In the genomic region with DNA sequence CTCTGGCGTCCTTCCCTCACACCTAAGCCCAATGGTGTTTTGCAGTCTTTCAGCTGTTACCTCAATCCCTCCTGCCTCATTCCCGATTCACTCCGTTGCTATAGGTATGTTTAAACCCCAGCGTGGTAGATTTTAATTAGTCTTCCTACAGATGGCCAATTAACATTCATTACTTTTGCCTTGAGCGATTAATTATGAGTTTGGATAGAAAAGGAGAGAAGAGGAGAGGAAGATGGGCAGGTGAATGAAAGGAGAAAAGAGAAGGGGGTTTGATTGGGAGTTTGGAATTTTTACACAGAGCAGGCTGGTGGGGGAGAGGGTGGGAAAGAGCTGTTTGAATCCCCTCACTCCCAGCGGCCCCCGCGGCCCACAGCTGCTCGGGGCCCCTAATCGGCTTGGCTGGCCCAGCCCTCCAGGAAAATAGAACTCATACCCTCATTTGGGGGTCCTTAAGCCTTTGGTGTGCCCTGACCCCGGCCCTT, we compare ENCODE assay signal across 25 mouse cellular contexts. TPM values are rescaled to one million over a fixed set of nuclear protein-coding genes. Genes with fewer than 3 reads are reported as not detected.
DNase-seq lines count a peak whose midpoint lies in the region; ATAC-seq and TF ChIP-seq lines count a peak whose summit lies in the region.
"Had no signal": no experiment of that assay in that cellular context is flagged by ENCODE, and none has a peak within 500 bp of the region (broad histone marks: within the 10 kb centered on the region; RNA-seq: fewer than 3 reads in every experiment).

No protein-coding gene starts in this region.

- ATAC-seq in hindbrain, embryonic 13.5 days (ENCODE audit: low FRiP score), result 0 out of 2 replicates have a peak, but pooled peaks have one; percentile 52
- no peak for ATAC-seq in hindbrain, embryonic 12.5 days (ENCODE audit: low FRiP score)
- ATAC-seq in forebrain, embryonic 11.5 days (replicated peaks; ENCODE audit: low FRiP score), result peak; percentile 88
- peak; percentile 73 for ATAC-seq in hindbrain, embryonic 16.5 days
- ATAC-seq in midbrain, postnatal 0 days (ENCODE audit: low FRiP score), result no peak
- no peak for ATAC-seq in liver, postnatal 0 days
- ATAC-seq: lung, postnatal 0 days had no signal

- no peak overlapping the region for H3K27ac ChIP-seq in hindbrain, embryonic 13.5 days
- no peak overlapping the region for H3K27ac ChIP-seq in hindbrain, embryonic 12.5 days
- peak overlapping the region; percentile 81 for H3K27ac ChIP-seq in forebrain, embryonic 11.5 days (ENCODE audit: low read depth, low read length)
- H3K27ac ChIP-seq in hindbrain, embryonic 16.5 days (ENCODE audit: low read depth, low read length), result peak overlapping the region; percentile 12; the same call in 1 of the 2 replicates
- H3K27ac ChIP-seq in midbrain, postnatal 0 days (ENCODE audit: low read depth, low read length), result no peak overlapping the region
- H3K27ac ChIP-seq in liver, postnatal 0 days (ENCODE audit: low read depth), result no peak overlapping the region
- H3K27ac ChIP-seq: embryonic facial prominence, embryonic 15.5 days; kidney, postnatal 0 days; liver, embryonic 14.5 days; neural tube, embryonic 12.5 days; stomach, embryonic 15.5 days had no signal

- no peak for TF ChIP-seq EP300 in liver, postnatal 0 days (IDR thresholded peaks at IDR 0.05; ENCODE audit: low read depth)

- TF ChIP-seq CTCF in midbrain, postnatal 0 days (IDR thresholded peaks at IDR 0.05), result no peak
- no peak for TF ChIP-seq CTCF in liver, postnatal 0 days (IDR thresholded peaks at IDR 0.05; ENCODE audit: low read depth)

- H3K27me3 ChIP-seq in hindbrain, embryonic 13.5 days, result 0 out of 2 replicates have a peak, but pooled peaks cover 15% of the 10 kb centered on the region
- H3K27me3 ChIP-seq in hindbrain, embryonic 12.5 days, result no peaks in the 10 kb centered on the region; the same call in 1 of the 2 replicates
- H3K27me3 ChIP-seq in forebrain, embryonic 11.5 days (ENCODE audit: control insufficient read depth, insufficient read depth, low read length), result no peaks in the 10 kb centered on the region
- no peaks in the 10 kb centered on the region for H3K27me3 ChIP-seq in hindbrain, embryonic 16.5 days (replicated peaks; ENCODE audit: control insufficient read depth, insufficient read depth, low read length)
- no peaks in the 10 kb centered on the region; the same call in 1 of the 2 replicates for H3K27me3 ChIP-seq in midbrain, postnatal 0 days (ENCODE audit: insufficient read depth, low read length)
- no peaks in the 10 kb centered on the region for H3K27me3 ChIP-seq in liver, postnatal 0 days (ENCODE audit: insufficient read depth, low read length)
- H3K27me3 ChIP-seq: embryonic facial prominence, embryonic 15.5 days; stomach, embryonic 15.5 days had no signal

- no peaks in the 10 kb centered on the region for H3K9me3 ChIP-seq in hindbrain, embryonic 13.5 days
- H3K9me3 ChIP-seq in hindbrain, embryonic 12.5 days (replicated peaks), result no peaks in the 10 kb centered on the region
- no peaks in the 10 kb centered on the region for H3K9me3 ChIP-seq in forebrain, embryonic 11.5 days (ENCODE audit: control insufficient read depth, low read length)
- no peaks in the 10 kb centered on the region for H3K9me3 ChIP-seq in hindbrain, embryonic 16.5 days (ENCODE audit: control insufficient read depth, low read length)
- no peaks in the 10 kb centered on the region for H3K9me3 ChIP-seq in midbrain, postnatal 0 days (ENCODE audit: low read length)
- no peaks in the 10 kb centered on the region for H3K9me3 ChIP-seq in liver, postnatal 0 days (ENCODE audit: low read length)
- H3K9me3 ChIP-seq: embryonic facial prominence, embryonic 15.5 days; neural tube, embryonic 12.5 days; stomach, embryonic 15.5 days had no signal

- 47% methylated on average over 11 of the region's 11 CpGs for WGBS in hindbrain, embryonic 13.5 days
- 45% methylated on average over 11 of the region's 11 CpGs for WGBS in hindbrain, embryonic 12.5 days
- WGBS in forebrain, embryonic 11.5 days, result 9% methylated on average over 11 of the region's 11 CpGs
- WGBS in hindbrain, embryonic 16.5 days, result 37% methylated on average over 11 of the region's 11 CpGs
- WGBS in midbrain, postnatal 0 days, result 24% methylated on average over 11 of the region's 11 CpGs
- 61% methylated on average over 11 of the region's 11 CpGs for WGBS in liver, postnatal 0 days (ENCODE audit: insufficient replicate concordance)

- peaks cover 7% of the 10 kb centered on the region; the same call in 1 of the 2 replicates for H3K4me1 ChIP-seq in hindbrain, embryonic 13.5 days (replicated peaks)
- H3K4me1 ChIP-seq in hindbrain, embryonic 12.5 days, result no peaks in the 10 kb centered on the region
- peaks cover 2% of the 10 kb centered on the region; the same call in 1 of the 2 replicates for H3K4me1 ChIP-seq in forebrain, embryonic 11.5 days (replicated peaks; ENCODE audit: control insufficient read depth, insufficient read depth, low read length)
- peaks cover 3% of the 10 kb centered on the region; the same call in 1 of the 2 replicates for H3K4me1 ChIP-seq in hindbrain, embryonic 16.5 days (ENCODE audit: control insufficient read depth, insufficient read depth, low read depth, low read length)
- no peaks in the 10 kb centered on the region for H3K4me1 ChIP-seq in midbrain, postnatal 0 days (ENCODE audit: insufficient read depth, low read length)
- H3K4me1 ChIP-seq in liver, postnatal 0 days (ENCODE audit: insufficient read depth), result no peaks in the 10 kb centered on the region
- H3K4me1 ChIP-seq: embryonic facial prominence, embryonic 15.5 days; neural tube, embryonic 12.5 days; stomach, embryonic 15.5 days had no signal

- H3K4me2 ChIP-seq in hindbrain, embryonic 13.5 days, result peak overlapping the region; percentile 1; the same call in 1 of the 2 replicates
- H3K4me2 ChIP-seq in hindbrain, embryonic 12.5 days (replicated peaks), result no peak overlapping the region
- H3K4me2 ChIP-seq in forebrain, embryonic 11.5 days (ENCODE audit: low read depth, low read length, severe bottlenecking), result peak overlapping the region; percentile 36
- H3K4me2 ChIP-seq in hindbrain, embryonic 16.5 days (ENCODE audit: low read length), result no peak overlapping the region; the same call in 1 of the 2 replicates
- H3K4me2 ChIP-seq in midbrain, postnatal 0 days (ENCODE audit: low read depth, low read length, poor library complexity, severe bottlenecking), result no peak overlapping the region
- no peak overlapping the region for H3K4me2 ChIP-seq in liver, postnatal 0 days (ENCODE audit: low read depth, low read length)
- H3K4me2 ChIP-seq: embryonic facial prominence, embryonic 15.5 days; neural tube, embryonic 12.5 days; stomach, embryonic 15.5 days had no signal

- no peak overlapping the region for H3K9ac ChIP-seq in hindbrain, embryonic 13.5 days
- no peak overlapping the region for H3K9ac ChIP-seq in hindbrain, embryonic 12.5 days
- H3K9ac ChIP-seq in forebrain, embryonic 11.5 days (ENCODE audit: low read length), result peak overlapping the region; percentile 21; the same call in 1 of the 2 replicates
- H3K9ac ChIP-seq in hindbrain, embryonic 16.5 days (ENCODE audit: low read depth, low read length), result no peak overlapping the region; the same call in 1 of the 2 replicates
- H3K9ac ChIP-seq in midbrain, postnatal 0 days (replicated peaks; ENCODE audit: low read length, poor library complexity, severe bottlenecking), result no peak overlapping the region
- no peak overlapping the region for H3K9ac ChIP-seq in liver, postnatal 0 days (replicated peaks)
- H3K9ac ChIP-seq: embryonic facial prominence, embryonic 15.5 days; liver, embryonic 14.5 days; neural tube, embryonic 12.5 days; stomach, embryonic 15.5 days had no signal

- no peaks in the 10 kb centered on the region for H3K36me3 ChIP-seq in hindbrain, embryonic 13.5 days
- no peaks in the 10 kb centered on the region for H3K36me3 ChIP-seq in hindbrain, embryonic 12.5 days
- no peaks in the 10 kb centered on the region for H3K36me3 ChIP-seq in forebrain, embryonic 11.5 days (ENCODE audit: control insufficient read depth, insufficient read depth, low read length)
- H3K36me3 ChIP-seq in hindbrain, embryonic 16.5 days (ENCODE audit: control insufficient read depth, insufficient read depth, low read length), result no peaks in the 10 kb centered on the region
- H3K36me3 ChIP-seq in midbrain, postnatal 0 days (ENCODE audit: insufficient read depth, low read length), result no peaks in the 10 kb centered on the region
- H3K36me3 ChIP-seq in liver, postnatal 0 days (replicated peaks; ENCODE audit: insufficient read depth, low read length), result no peaks in the 10 kb centered on the region
- H3K36me3 ChIP-seq: embryonic facial prominence, embryonic 15.5 days; neural tube, embryonic 12.5 days; stomach, embryonic 15.5 days had no signal

- no peak overlapping the region for H3K4me3 ChIP-seq in hindbrain, embryonic 13.5 days
- H3K4me3 ChIP-seq in hindbrain, embryonic 12.5 days, result no peak overlapping the region
- no peak overlapping the region for H3K4me3 ChIP-seq in forebrain, embryonic 11.5 days (ENCODE audit: low read depth, low read length)
- H3K4me3 ChIP-seq in hindbrain, embryonic 16.5 days (ENCODE audit: low read length), result no peak overlapping the region
- H3K4me3 ChIP-seq in midbrain, postnatal 0 days (ENCODE audit: low read depth, low read length), result no peak overlapping the region
- no peak overlapping the region for H3K4me3 ChIP-seq in liver, postnatal 0 days (ENCODE audit: low read depth, low read length)
- H3K4me3 ChIP-seq: embryonic facial prominence, embryonic 15.5 days; neural tube, embryonic 12.5 days; stomach, embryonic 15.5 days had no signal

- peak; percentile 90 for DNase-seq in forebrain, embryonic 11.5 days (ENCODE audit: low spot score)
- DNase-seq in midbrain, postnatal 0 days (ENCODE audit: low spot score), result peak; percentile 52
- no peak for DNase-seq in liver, postnatal 0 days
- DNase-seq in right cerebral cortex, adult 2 months (ENCODE audit: low spot score in 2 of 2), result no peak
- DNase-seq in cerebellum, postnatal 25 days, result no peak
- DNase-seq: cerebellum, adult 2 months; kidney, adult 11 months; right cerebral cortex, postnatal 25 days; thymus, adult 2 months had no signal

RNA-seq across cellular contexts. Expression of gene Emx1, which starts 21.8 kb away (rescaled TPM):
- not detected in 2 replicates for polyA plus RNA-seq in hindbrain, embryonic 13.5 days (2015; fragmentation: Nextera tagmentation; extraction: Ambion mirVana)
- 0.27 TPM in 1 of 2 replicates, not detected in the other for polyA plus RNA-seq in hindbrain, embryonic 12.5 days (2016; fragmentation: Nextera tagmentation; extraction: Ambion mirVana)
- polyA plus RNA-seq in forebrain, embryonic 11.5 days (2014; fragmentation: Nextera tagmentation; extraction: Ambion mirVana), result 63.5 and 67.2 TPM in 2 replicates
- polyA plus RNA-seq in hindbrain, embryonic 16.5 days (2015; fragmentation: Nextera tagmentation; extraction: Ambion mirVana), result 1.1 TPM in 1 of 2 replicates, not detected in the other
- 0.88 and 2.6 TPM in 2 replicates for total RNA-seq in midbrain, postnatal 0 days (2014; rRNA removed)
- polyA plus RNA-seq in midbrain, postnatal 0 days (2015; fragmentation: Nextera tagmentation; extraction: Ambion mirVana), result 0.58 and 0.64 TPM in 2 replicates
- not detected in 2 replicates for polyA plus RNA-seq in liver, postnatal 0 days (2015; fragmentation: Nextera tagmentation; extraction: Ambion mirVana)
- total RNA-seq: CH12.LX; gastrocnemius, postnatal 4 days; hematopoietic stem cell, adult 5-6 weeks; megakaryocyte progenitor cell, adult 5-6 weeks; MEL had no signal
- polyA plus RNA-seq: heart, embryonic 16.5 days; lung, postnatal 0 days; spleen, adult 2 months; stomach, embryonic 15.5 days had no signal

RNA-seq across cellular contexts. Expression of gene Spr, which starts 27.9 kb away (rescaled TPM):
- polyA plus RNA-seq in hindbrain, embryonic 13.5 days (2015; fragmentation: Nextera tagmentation; extraction: Ambion mirVana), result 21.1 and 23.0 TPM in 2 replicates
- polyA plus RNA-seq in hindbrain, embryonic 12.5 days (2016; fragmentation: Nextera tagmentation; extraction: Ambion mirVana), result 23.3 and 31.2 TPM in 2 replicates
- polyA plus RNA-seq in forebrain, embryonic 11.5 days (2014; fragmentation: Nextera tagmentation; extraction: Ambion mirVana), result 65.3 and 74.2 TPM in 2 replicates
- polyA plus RNA-seq in hindbrain, embryonic 16.5 days (2015; fragmentation: Nextera tagmentation; extraction: Ambion mirVana), result 36.5 and 37.1 TPM in 2 replicates
- 29.0 and 32.5 TPM in 2 replicates for total RNA-seq in midbrain, postnatal 0 days (2014; rRNA removed)
- polyA plus RNA-seq in midbrain, postnatal 0 days (2015; fragmentation: Nextera tagmentation; extraction: Ambion mirVana), result 28.4 and 32.9 TPM in 2 replicates
- polyA plus RNA-seq in liver, postnatal 0 days (2015; fragmentation: Nextera tagmentation; extraction: Ambion mirVana), result 61.1 and 62.6 TPM in 2 replicates

Comparison
In these comparisons a context has a peak if more than half of its experiments do, and no peak if none do; other contexts are left out.
1. ATAC-seq: peak in hindbrain, embryonic 13.5 days (single experiment), forebrain, embryonic 11.5 days (single experiment) and hindbrain, embryonic 16.5 days (single experiment); none in hindbrain, embryonic 12.5 days (single experiment), midbrain, postnatal 0 days (single experiment) and liver, postnatal 0 days (single experiment).
2. H3K27ac ChIP-seq: peak in forebrain, embryonic 11.5 days (single experiment) and hindbrain, embryonic 16.5 days (single experiment); none in hindbrain, embryonic 13.5 days (single experiment), hindbrain, embryonic 12.5 days (single experiment), midbrain, postnatal 0 days (single experiment) and liver, postnatal 0 days (single experiment).
3. H3K4me2 ChIP-seq: peak in hindbrain, embryonic 13.5 days (single experiment) and forebrain, embryonic 11.5 days (single experiment); none in hindbrain, embryonic 12.5 days (single experiment), hindbrain, embryonic 16.5 days (single experiment), midbrain, postnatal 0 days (single experiment) and liver, postnatal 0 days (single experiment).
4. DNase-seq: peak in forebrain, embryonic 11.5 days (single experiment) and midbrain, postnatal 0 days (single experiment); none in liver, postnatal 0 days (single experiment), right cerebral cortex, adult 2 months (0 of 2) and cerebellum, postnatal 25 days (0 of 2).
5. RNA of gene Emx1, which starts 21.8 kb away (polyA plus RNA-seq): 63.5 to 67.2 TPM in forebrain, embryonic 11.5 days; 0.58 to 0.64 TPM in midbrain, postnatal 0 days, 0.27 TPM in hindbrain, embryonic 12.5 days, not detected in hindbrain, embryonic 13.5 days, 1.1 TPM in hindbrain, embryonic 16.5 days and not detected in liver, postnatal 0 days; every median in the first group is over 10 times any median in the second.